Mouse (Mus musculus): ENCODE results near the gene Ppp6r1.
A peak's percentile ranks its signal among the peaks of the same experiment; 100 is the strongest.
"Not testable (repeated sequence)": the region's sequence is repeated elsewhere in the genome, so short reads cannot be mapped to it uniquely, and the experiment has no call there.

Ppp6r1 gene

GRCm38 (mm10) chr7:4612956-4613355 is 45.9 kb downstream of the Ppp6r1 start:
- DNase-seq, result no peak

GRCm38 (mm10) chr7:4612386-4612785 is 46.4 kb downstream of the Ppp6r1 start:
- DNase-seq, result no peak

GRCm38 (mm10) chr7:4611921-4612341 is 46.9 kb downstream of the Ppp6r1 start:
- peak; percentile 79 for DNase-seq

- DNase-seq, result peak; percentile 91
Observed at GRCm38 (mm10) chr7:4611511-4611910, 47.3 kb downstream of the Ppp6r1 start.

- no peak for DNase-seq
Observed at GRCm38 (mm10) chr7:4608002-4608401, 50.8 kb downstream of the Ppp6r1 start.

GRCm38 (mm10) chr7:4603873-4604272 is 54.9 kb downstream of the Ppp6r1 start, which contains the start of gene Ptprh:
Ptprh (minus strand) TSS chr7:4604041.
- DNase-seq, result no peak

- DNase-seq, result no peak
Observed at GRCm38 (mm10) chr7:4602969-4603368, 55.9 kb downstream of the Ppp6r1 start.

GRCm38 (mm10) chr7:4597046-4597445 is 61.8 kb downstream of the Ppp6r1 start:
- not testable (repeated sequence) for DNase-seq

All from cerebellum, adult 11 months (tissue).